Mouse (Mus musculus) cortical plate, adult 2 months (tissue): ENCODE measurements around the gene Epha4. TPM values are rescaled to one million over a fixed set of nuclear protein-coding genes. Genes with fewer than 3 reads are reported as not detected.

ENCODE experiments used
- H3K27ac ChIP-seq: fragments of 200-500 bp; 2 replicates; pipeline ENCODE4 v1.5.1; 2012; ENCODE audit warnings: low read length, control low read depth, inconsistent platforms; ENCODE audit not compliant: insufficient read depth
- H3K4me1 ChIP-seq: fragments of 200-500 bp; 2 replicates; pipeline ENCODE4 v1.6.1; 2011; ENCODE audit warnings: low read length; ENCODE audit not compliant: control insufficient read depth, insufficient read depth
- H3K4me3 ChIP-seq: fragments of 200-500 bp; 2 replicates; pipeline ENCODE4 v1.5.1; 2011; ENCODE audit warnings: mild to moderate bottlenecking, low read length, control low read depth; ENCODE audit not compliant: insufficient read depth
- CTCF ChIP-seq: fragments of 200-500 bp; IDR thresholded peaks from 2 replicates; pipeline ENCODE4 v1.5.1; 2011; ENCODE audit warnings: mild to moderate bottlenecking, control low read depth, low read length; ENCODE audit not compliant: insufficient read depth; ENCODE audit errors: extremely low read depth
- POLR2A ChIP-seq: fragments of 200-500 bp; IDR thresholded peaks from 2 replicates; pipeline ENCODE4 v1.6.1; 2011; ENCODE audit warnings: mild to moderate bottlenecking, low read length, control low read depth; ENCODE audit not compliant: insufficient read depth; ENCODE audit errors: extremely low read depth
- polyA plus RNA-seq: library from polyadenylated mRNA; depleted of rRNA; stranded (reverse); fragments of >200 nt; gene quantifications from 2 replicates; pipeline ENCODE4 v1.2.3, GENCODE M21; 2012

Epha4 gene
- polyA plus RNA-seq, 1 experiment, result 74.5 TPM

- Histone ChIP-seq H3K4me1 (no peaks in the 10 kb centered on the region; the same call in 1 of the 2 replicates), H3K27ac (no peak overlapping the region), H3K4me3 (no peak overlapping the region)
- TF ChIP-seq CTCF (no peak), POLR2A (no peak)
Measured at GRCm38 (mm10) chr1:77401465-77401864, 113.4 kb downstream of the Epha4 start.

DNA sequence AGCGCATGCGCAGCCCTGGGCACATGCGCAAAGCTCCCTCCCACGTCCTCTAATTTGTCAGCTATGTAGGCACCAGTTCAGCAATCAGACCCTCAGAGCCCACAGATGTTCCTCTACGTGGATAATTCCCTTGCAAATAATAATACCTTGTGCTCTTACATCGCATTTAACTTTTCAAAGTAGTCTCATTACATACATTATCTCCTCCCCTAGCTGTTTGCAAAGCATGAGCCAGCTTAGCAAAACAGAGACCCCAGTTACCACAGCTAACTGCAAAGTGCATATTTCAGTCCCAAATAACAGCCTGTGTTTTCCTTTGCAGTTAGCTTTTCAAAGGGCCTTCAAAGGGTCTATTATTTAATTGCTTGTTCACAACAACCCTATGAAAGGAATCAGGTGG is 123.3 kb downstream of the Epha4 start:
- H3K4me1 ChIP-seq, result no peaks in the 10 kb centered on the region; the same call in 1 of the 2 replicates
- no peak for TF ChIP-seq CTCF
- TF ChIP-seq POLR2A, result no peak
- no peak overlapping the region for H3K27ac ChIP-seq
- H3K4me3 ChIP-seq, result no peak overlapping the region

GRCm38 (mm10) chr1:77389069-77389468 is 125.8 kb downstream of the Epha4 start:
- Histone ChIP-seq H3K4me3 (no peak overlapping the region), H3K4me1 (no peaks in the 10 kb centered on the region; the same call in 1 of the 2 replicates), H3K27ac (no peak overlapping the region)
- TF ChIP-seq CTCF, result no peak
- TF ChIP-seq POLR2A, result no peak

- Histone ChIP-seq H3K4me3 (no peak overlapping the region), H3K27ac (no peak overlapping the region)
- no peak for TF ChIP-seq CTCF
- no peak for TF ChIP-seq POLR2A
Measured at GRCm38 (mm10) chr1:77388556-77388955, 126.3 kb downstream of the Epha4 start.

GRCm38 (mm10) chr1:77385613-77386012 is 129.3 kb downstream of the Epha4 start:
- Histone ChIP-seq H3K27ac (no peak overlapping the region), H3K4me3 (no peak overlapping the region), H3K4me1 (no peaks in the 10 kb centered on the region; the same call in 1 of the 2 replicates)
- TF ChIP-seq CTCF (no peak), POLR2A (no peak)

More at GRCm38 (mm10) chr1:77388556-77388955, 126.3 kb downstream of the Epha4 start:
- H3K4me1 ChIP-seq, result no peaks in the 10 kb centered on the region; the same call in 1 of the 2 replicates

GRCm38 (mm10) chr1:77383466-77383865 is 131.4 kb downstream of the Epha4 start:
- H3K4me3 ChIP-seq, result no peak overlapping the region
- TF ChIP-seq POLR2A, result no peak
- TF ChIP-seq CTCF, result no peak
- no peak overlapping the region for H3K27ac ChIP-seq
- no peaks in the 10 kb centered on the region for H3K4me1 ChIP-seq

DNA sequence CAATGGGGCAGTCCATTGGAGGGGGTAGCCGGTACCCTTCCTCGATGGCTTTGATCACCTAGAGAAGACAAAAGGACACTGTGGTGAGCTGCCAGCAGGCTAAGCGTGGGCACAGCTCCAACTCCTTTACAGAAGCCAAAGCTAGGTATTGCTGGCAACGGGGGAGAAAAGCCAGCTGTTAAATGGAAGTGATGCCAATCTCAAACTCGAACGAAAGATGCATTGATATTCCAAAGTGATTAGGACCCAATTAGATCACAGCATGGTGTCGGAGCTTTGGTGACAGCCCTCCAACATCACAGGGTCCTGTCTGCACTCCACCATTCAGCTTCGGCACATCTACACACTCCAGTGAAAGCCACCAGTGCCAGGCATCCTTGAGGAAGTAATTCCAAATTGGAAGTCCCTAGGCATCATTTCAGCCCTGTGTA is 137.3 kb downstream of the Epha4 start:
- no peak overlapping the region for H3K27ac ChIP-seq
- TF ChIP-seq CTCF, result no peak
- no peak for TF ChIP-seq POLR2A
- no peak overlapping the region for H3K4me3 ChIP-seq
- no peaks in the 10 kb centered on the region for H3K4me1 ChIP-seq

DNA sequence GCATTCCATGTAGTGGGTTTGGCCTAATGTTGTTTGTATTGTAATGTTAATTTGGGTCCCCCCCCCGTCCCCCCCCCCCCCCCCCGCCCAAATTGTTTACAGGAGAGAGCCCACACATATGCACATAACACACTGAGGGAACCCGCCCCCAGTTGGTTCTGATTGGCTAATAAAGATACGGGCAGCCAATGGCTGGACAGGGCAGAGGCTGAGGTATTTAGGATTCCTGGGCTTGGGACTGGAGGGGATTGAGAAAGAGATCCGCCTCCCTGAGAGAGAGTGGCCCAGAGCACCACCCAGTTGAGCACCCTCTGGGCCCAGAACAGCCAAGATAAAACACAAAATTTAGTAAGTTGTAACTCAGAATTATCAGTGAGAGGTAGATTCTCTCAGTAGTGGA is 140.8 kb downstream of the Epha4 start:
- no peak overlapping the region for H3K27ac ChIP-seq
- H3K4me1 ChIP-seq, result peaks cover 3% of the 10 kb centered on the region; the same call in 1 of the 2 replicates
- H3K4me3 ChIP-seq, result no peak overlapping the region
- TF ChIP-seq POLR2A (no peak), CTCF (no peak)

- Histone ChIP-seq H3K4me3 (no peak overlapping the region), H3K27ac (no peak overlapping the region), H3K4me1 (peaks cover 3% of the 10 kb centered on the region; the same call in 1 of the 2 replicates)
- TF ChIP-seq POLR2A (no peak), CTCF (no peak)
Measured at GRCm38 (mm10) chr1:77370921-77371320, 144.0 kb downstream of the Epha4 start.

GRCm38 (mm10) chr1:77369255-77369837 is 145.5 kb downstream of the Epha4 start:
- TF ChIP-seq CTCF (no peak), POLR2A (no peak)
- Histone ChIP-seq H3K4me1 (peaks cover 3% of the 10 kb centered on the region; the same call in 1 of the 2 replicates), H3K27ac (no peak overlapping the region)

GRCm38 (mm10) chr1:77365850-77366249 is 149.0 kb downstream of the Epha4 start:
- H3K4me1 ChIP-seq, result peaks cover 3% of the 10 kb centered on the region; the same call in 1 of the 2 replicates
- no peak overlapping the region for H3K27ac ChIP-seq
- no peak for TF ChIP-seq POLR2A
- no peak for TF ChIP-seq CTCF
- no peak overlapping the region for H3K4me3 ChIP-seq

More at GRCm38 (mm10) chr1:77369255-77369837, 145.5 kb downstream of the Epha4 start:
- no peak overlapping the region for H3K4me3 ChIP-seq
